Comparison of ENCODE assay signal across 8 mouse cellular contexts in the genomic region with DNA sequence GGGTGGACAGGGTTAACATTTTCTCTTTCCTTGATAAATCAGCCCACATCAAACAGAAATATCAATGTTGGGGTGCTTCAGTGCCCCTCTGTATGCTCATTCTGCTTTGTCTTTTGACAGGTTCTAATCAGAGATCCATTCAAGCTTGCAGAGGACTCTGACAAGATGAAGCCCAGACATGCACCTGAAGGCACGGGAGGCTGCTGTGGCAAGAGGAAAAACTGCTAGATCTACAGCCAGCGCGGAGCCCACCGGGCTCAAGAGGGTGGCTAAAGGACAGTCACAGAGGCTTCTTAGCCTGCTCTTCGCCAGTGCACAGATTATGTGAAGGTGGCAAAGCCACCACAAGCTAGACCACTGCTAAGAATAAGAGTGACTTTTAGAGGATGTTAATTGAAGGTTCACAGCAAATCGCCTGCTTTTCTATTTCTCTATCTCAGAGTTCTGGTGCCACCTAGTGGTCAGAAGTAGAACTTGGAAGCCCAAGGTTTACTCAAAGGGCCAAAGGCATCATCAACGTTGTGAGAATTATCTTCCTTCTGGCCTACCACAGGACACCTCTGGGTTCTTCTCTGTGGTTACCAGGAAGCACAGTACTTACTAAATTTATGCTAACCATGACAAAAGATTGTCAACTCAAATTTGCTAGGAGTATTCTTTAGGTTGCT. TPM values are rescaled to one million over a fixed set of nuclear protein-coding genes. Genes with fewer than 3 reads are reported as not detected.
A peak's percentile ranks its signal among the peaks of the same experiment; 100 is the strongest.
DNase-seq lines count a peak whose midpoint lies in the region; ATAC-seq and TF ChIP-seq lines count a peak whose summit lies in the region.
"Had no signal": no experiment of that assay in that cellular context is flagged by ENCODE, and none has a peak within 500 bp of the region (broad histone marks: within the 10 kb centered on the region; RNA-seq: fewer than 3 reads in every experiment).

No protein-coding gene starts in this region.

- H3K27me3 ChIP-seq in E14TG2a.4 (ENCODE audit: insufficient read depth, low read length) = no peaks in the 10 kb centered on the region
- H3K27me3 ChIP-seq in forebrain, postnatal 0 days (ENCODE audit: insufficient read depth, low read length) = no peaks in the 10 kb centered on the region
- no peaks in the 10 kb centered on the region for H3K27me3 ChIP-seq in kidney, embryonic 14.5 days (ENCODE audit: control insufficient read depth, insufficient read depth, low read length)
- no peaks in the 10 kb centered on the region for H3K27me3 ChIP-seq in liver, embryonic 14.5 days (ENCODE audit: control insufficient read depth, insufficient read depth, low read length)
- H3K27me3 ChIP-seq: heart, embryonic 13.5 days had no signal

- ATAC-seq in forebrain, postnatal 0 days = peak; percentile 56
- ATAC-seq in kidney, embryonic 14.5 days (ENCODE audit: low FRiP score, low TSS enrichment) = 0 out of 2 replicates have a peak, but pooled peaks have one; percentile 32
- no peak for ATAC-seq in liver, embryonic 14.5 days (ENCODE audit: insufficient read depth)

- H3K4me2 ChIP-seq in forebrain, postnatal 0 days (ENCODE audit: low read depth) = no peak overlapping the region
- H3K4me2 ChIP-seq in kidney, embryonic 14.5 days (replicated peaks; ENCODE audit: low read depth, low read length) = no peak overlapping the region
- H3K4me2 ChIP-seq in liver, embryonic 14.5 days (ENCODE audit: low read depth) = no peak overlapping the region
- H3K4me2 ChIP-seq: heart, embryonic 13.5 days had no signal

- TF ChIP-seq EP300 in liver, embryonic 14.5 days (IDR thresholded peaks at IDR 0.05; ENCODE audit: low read depth) = no peak

- peaks cover 15% of the 10 kb centered on the region for H3K36me3 ChIP-seq in E14TG2a.4 (ENCODE audit: insufficient read depth, low read length)
- H3K36me3 ChIP-seq in forebrain, postnatal 0 days (ENCODE audit: insufficient read depth) = no peaks in the 10 kb centered on the region
- H3K36me3 ChIP-seq in kidney, embryonic 14.5 days (ENCODE audit: control insufficient read depth, insufficient read depth, low read length) = no peaks in the 10 kb centered on the region
- no peaks in the 10 kb centered on the region; the same call in 1 of the 2 replicates for H3K36me3 ChIP-seq in liver, embryonic 14.5 days (replicated peaks; ENCODE audit: control insufficient read depth, insufficient read depth, low read depth)

- no peak overlapping the region for H3K9ac ChIP-seq in forebrain, postnatal 0 days
- no peak overlapping the region for H3K9ac ChIP-seq in kidney, embryonic 14.5 days (ENCODE audit: low read depth, low read length)
- no peak overlapping the region for H3K9ac ChIP-seq in liver, embryonic 14.5 days (replicated peaks)
- H3K9ac ChIP-seq: heart, embryonic 13.5 days had no signal

- H3K9me3 ChIP-seq in E14TG2a.4 (ENCODE audit: low read length) = no peaks in the 10 kb centered on the region
- H3K9me3 ChIP-seq in forebrain, postnatal 0 days (ENCODE audit: low read length) = no peaks in the 10 kb centered on the region
- H3K9me3 ChIP-seq in kidney, embryonic 14.5 days (ENCODE audit: control insufficient read depth, low read length) = no peaks in the 10 kb centered on the region
- no peaks in the 10 kb centered on the region for H3K9me3 ChIP-seq in liver, embryonic 14.5 days (ENCODE audit: control insufficient read depth, low read length)
- H3K9me3 ChIP-seq: heart, embryonic 13.5 days had no signal

- WGBS in forebrain, postnatal 0 days = 54% methylated on average over 7 of the region's 7 CpGs
- 56% methylated on average over 7 of the region's 7 CpGs for WGBS in kidney, embryonic 14.5 days
- WGBS in liver, embryonic 14.5 days (ENCODE audit: insufficient replicate concordance) = 52% methylated on average over 7 of the region's 7 CpGs

- H3K4me1 ChIP-seq in E14TG2a.4 (replicated peaks; ENCODE audit: low read depth, low read length) = peaks cover 1% of the 10 kb centered on the region
- H3K4me1 ChIP-seq in forebrain, postnatal 0 days (ENCODE audit: insufficient read depth) = no peaks in the 10 kb centered on the region
- no peaks in the 10 kb centered on the region for H3K4me1 ChIP-seq in kidney, embryonic 14.5 days (ENCODE audit: control insufficient read depth, insufficient read depth, low read length)
- no peaks in the 10 kb centered on the region for H3K4me1 ChIP-seq in liver, embryonic 14.5 days (replicated peaks; ENCODE audit: control insufficient read depth in 2 of 2, insufficient read depth in 2 of 2, low read length in 1 of 2)

- no peak overlapping the region for H3K27ac ChIP-seq in forebrain, postnatal 0 days (ENCODE audit: low read depth, low read length)
- H3K27ac ChIP-seq in kidney, embryonic 14.5 days (ENCODE audit: low read depth, low read length) = no peak overlapping the region
- H3K27ac ChIP-seq in liver, embryonic 14.5 days = no peak overlapping the region
- H3K27ac ChIP-seq: heart, embryonic 13.5 days had no signal

- TF ChIP-seq CTCF in E14TG2a.4 (conservative IDR thresholded peaks at IDR 0.05; ENCODE audit: low read length) = peak; percentile 89
- peak; percentile 94 for TF ChIP-seq CTCF in forebrain, postnatal 0 days (IDR thresholded peaks at IDR 0.05; ENCODE audit: low read depth)
- peak; percentile 84 for TF ChIP-seq CTCF in liver, embryonic 14.5 days (IDR thresholded peaks at IDR 0.05; ENCODE audit: low read depth)

- DNase-seq in A20 (ENCODE audit: low read depth, low spot score) = peak; percentile 73
- DNase-seq in c-Kit-positive CD71-positive TER-119-negative erythroid progenitor cells, embryonic 14.5 days (ENCODE audit: low read depth) = peak; percentile 67
- peak; percentile 86 for DNase-seq in forebrain, postnatal 0 days
- DNase-seq in liver, embryonic 14.5 days (ENCODE audit: low read depth in 3 of 3, low spot score in 3 of 3) = peak; percentile 47 to 53 (median 49)
- DNase-seq in right cerebral cortex, adult 2 months (ENCODE audit: low spot score in 2 of 2) = peak; percentile 81 to 83

- no peak overlapping the region for H3K4me3 ChIP-seq in E14TG2a.4 (replicated peaks; ENCODE audit: low read length)
- H3K4me3 ChIP-seq in forebrain, postnatal 0 days (ENCODE audit: low read depth, low read length) = no peak overlapping the region
- no peak overlapping the region for H3K4me3 ChIP-seq in kidney, embryonic 14.5 days (ENCODE audit: low read length)
- H3K4me3 ChIP-seq in liver, embryonic 14.5 days (ENCODE audit: insufficient read depth in 1 of 2, low read depth in 2 of 2, low read length in 2 of 2) = no peak overlapping the region
- H3K4me3 ChIP-seq: heart, embryonic 13.5 days had no signal

RNA-seq across cellular contexts. Expression of a gene that starts 20.9 kb away (rescaled TPM):
- total RNA-seq in forebrain, postnatal 0 days (2014; rRNA removed) = 11.7 and 16.6 TPM in 2 replicates
- polyA plus RNA-seq in forebrain, postnatal 0 days (2015; fragmentation: Nextera tagmentation; extraction: Ambion mirVana) = 5.2 and 6.2 TPM in 2 replicates
- 3.7 and 6.8 TPM in 2 replicates for polyA plus RNA-seq in kidney, embryonic 14.5 days (2014; fragmentation: Nextera tagmentation; extraction: Ambion mirVana)
- 1.2 and 1.7 TPM in 2 replicates for polyA plus RNA-seq in liver, embryonic 14.5 days (2012; rRNA removed)
- polyA plus RNA-seq in liver, embryonic 14.5 days (2014; fragmentation: Nextera tagmentation; extraction: Ambion mirVana) = 1.5 and 2.6 TPM in 2 replicates

RNA-seq across cellular contexts. Expression of a gene that starts 33.2 kb away (rescaled TPM):
- 14.5 and 17.4 TPM in 2 replicates for total RNA-seq in forebrain, postnatal 0 days (2014; rRNA removed)
- polyA plus RNA-seq in forebrain, postnatal 0 days (2015; fragmentation: Nextera tagmentation; extraction: Ambion mirVana) = 14.4 and 18.4 TPM in 2 replicates
- 32.1 and 39.0 TPM in 2 replicates for polyA plus RNA-seq in kidney, embryonic 14.5 days (2014; fragmentation: Nextera tagmentation; extraction: Ambion mirVana)
- polyA plus RNA-seq in liver, embryonic 14.5 days (2012; rRNA removed) = 3.8 and 5.1 TPM in 2 replicates
- 12.8 and 13.4 TPM in 2 replicates for polyA plus RNA-seq in liver, embryonic 14.5 days (2014; fragmentation: Nextera tagmentation; extraction: Ambion mirVana)

RNA-seq across cellular contexts. Expression of a gene that starts 50.8 kb away (rescaled TPM):
- 14.4 and 15.2 TPM in 2 replicates for total RNA-seq in forebrain, postnatal 0 days (2014; rRNA removed)
- polyA plus RNA-seq in forebrain, postnatal 0 days (2015; fragmentation: Nextera tagmentation; extraction: Ambion mirVana) = 20.6 and 29.5 TPM in 2 replicates
- polyA plus RNA-seq in kidney, embryonic 14.5 days (2014; fragmentation: Nextera tagmentation; extraction: Ambion mirVana) = 19.9 and 20.1 TPM in 2 replicates
- polyA plus RNA-seq in liver, embryonic 14.5 days (2012; rRNA removed) = 2.1 and 2.7 TPM in 2 replicates
- 5.0 and 6.0 TPM in 2 replicates for polyA plus RNA-seq in liver, embryonic 14.5 days (2014; fragmentation: Nextera tagmentation; extraction: Ambion mirVana)
